Mouse (Mus musculus) cerebellum, adult 2 months (tissue): ENCODE measurements around the gene Rere. TPM values are rescaled to one million over a fixed set of nuclear protein-coding genes. Genes with fewer than 3 reads are reported as not detected.

Experiments used
- DNase-seq, 2 experiments: peaks; one replicate each; pipeline ENCODE4 v3.0.0; 2021
- H3K27ac ChIP-seq: fragments of 200-500 bp; 2 replicates; pipeline ENCODE4 v1.5.1; 2012; ENCODE audit warnings: low read length, control low read depth, inconsistent platforms; ENCODE audit not compliant: insufficient read depth
- H3K27me3 ChIP-seq: fragments of 200-500 bp; 2 replicates; pipeline ENCODE4 v1.6.1; 2012; ENCODE audit warnings: inconsistent platforms, mild to moderate bottlenecking, low read length, moderate library complexity; ENCODE audit not compliant: control insufficient read depth, insufficient read depth
- H3K4me1 ChIP-seq: fragments of 200-500 bp; 2 replicates; pipeline ENCODE4 v1.6.1; 2011; ENCODE audit warnings: low read length; ENCODE audit not compliant: control insufficient read depth, insufficient read depth
- H3K4me3 ChIP-seq: fragments of 200-500 bp; replicated peaks from 2 replicates; pipeline ENCODE3; 2011; ENCODE audit warnings: mild to moderate bottlenecking, low read depth, low read length, control low read depth; ENCODE audit not compliant: insufficient read depth
- CTCF ChIP-seq: fragments of 200-500 bp; IDR thresholded peaks from 2 replicates; pipeline ENCODE4 v1.5.1; 2011; ENCODE audit warnings: low read depth, mild to moderate bottlenecking, control low read depth, low read length, moderate library complexity, borderline replicate concordance; ENCODE audit not compliant: insufficient read depth
- POLR2A ChIP-seq: fragments of 200-500 bp; IDR thresholded peaks from 2 replicates; pipeline ENCODE4 v1.6.1; 2011; ENCODE audit warnings: low read length, control low read depth, borderline replicate concordance; ENCODE audit not compliant: insufficient read depth
- WGBS: fragments of 180-500 bp; shearing (Covaris S2); methylation state at CpG from one replicate; pipeline ENCODE4 v1.1.7; 2018; 5-methylcytosine and 5-hydroxymethylcytosine counted together
- polyA plus RNA-seq: library from polyadenylated mRNA; depleted of rRNA; stranded (reverse); fragments of >200 nt; gene quantifications from 2 replicates; pipeline ENCODE4 v1.2.3, GENCODE M21; 2012

Rere gene
- polyA plus RNA-seq, 1 experiment = 69.1 TPM

DNA sequence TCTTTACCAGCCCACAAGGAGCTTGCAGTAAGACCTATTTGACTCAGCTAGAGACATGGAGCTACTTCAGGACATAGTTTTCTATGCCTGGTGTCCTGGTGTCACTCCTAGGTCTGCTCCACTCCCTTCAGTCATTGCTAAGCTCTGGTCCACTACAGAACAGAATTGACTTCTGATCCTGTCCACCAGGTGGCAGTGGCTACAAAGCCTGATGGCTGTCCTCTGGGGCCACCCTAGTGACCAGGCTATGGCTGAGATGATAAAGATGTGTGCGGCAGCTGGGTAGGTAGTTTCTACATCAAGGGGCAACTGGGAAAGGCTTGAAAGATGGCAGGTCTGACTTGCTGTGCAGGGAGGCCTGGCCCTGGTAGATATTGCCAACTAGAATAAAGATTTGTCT, 344.0 kb downstream of the Rere start:
- Histone ChIP-seq H3K4me3 (no peak overlapping the region), H3K4me1 (peaks cover 4% of the 10 kb centered on the region), H3K27ac (no peak overlapping the region), H3K27me3 (no peaks in the 10 kb centered on the region)
- TF ChIP-seq CTCF (peak; percentile 87), POLR2A (no peak)
- WGBS = 14% methylated on average over 1 of the region's 1 CpGs
- DNase-seq = peak; percentile 78 to 80

DNA sequence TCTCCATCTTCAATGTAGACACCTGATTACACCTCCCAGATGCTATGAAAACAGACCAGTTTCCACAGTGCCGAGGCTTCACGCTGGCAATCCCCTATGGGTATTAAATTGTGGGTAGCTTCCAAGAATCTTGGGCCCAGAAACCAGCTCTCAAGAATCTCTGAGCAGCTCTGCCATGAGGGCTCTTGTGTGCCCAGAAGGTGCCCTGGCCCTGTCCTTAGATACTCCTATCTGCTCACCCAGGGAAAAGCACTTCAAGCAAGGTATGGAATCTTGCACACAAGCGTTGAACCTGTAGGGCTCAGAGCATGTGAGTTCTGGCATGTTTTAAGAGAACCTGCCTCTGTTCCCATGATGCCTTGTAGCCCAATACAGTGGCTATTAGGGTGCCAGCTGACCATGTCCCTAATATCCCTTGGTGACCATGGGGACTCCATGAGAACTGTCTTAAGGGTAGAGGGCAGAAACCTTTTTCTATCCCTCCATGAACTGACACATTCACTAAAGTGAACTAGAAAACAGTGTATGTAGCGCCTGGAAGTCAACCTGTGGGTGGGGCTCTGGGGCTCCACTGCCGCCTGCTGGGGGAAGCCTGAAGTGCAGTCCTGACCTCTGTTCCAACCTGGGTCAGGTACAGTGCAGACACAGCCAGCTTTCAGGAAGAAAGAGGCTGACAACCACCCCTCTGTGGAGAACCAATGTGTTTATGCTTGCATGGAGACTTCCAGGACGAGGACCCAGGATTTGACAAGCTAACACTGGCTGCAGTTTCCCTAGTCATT, 344.7 kb downstream of the Rere start:
- TF ChIP-seq POLR2A (no peak), CTCF (peak; percentile 76)
- peak; percentile 54 to 75 for DNase-seq
- no peaks in the 10 kb centered on the region; the same call in 1 of the 2 replicates for H3K4me1 ChIP-seq
- H3K4me3 ChIP-seq = no peak overlapping the region
- no peak overlapping the region for H3K27ac ChIP-seq
- 40% methylated on average over 6 of the region's 6 CpGs for WGBS
- H3K27me3 ChIP-seq = no peaks in the 10 kb centered on the region

DNA sequence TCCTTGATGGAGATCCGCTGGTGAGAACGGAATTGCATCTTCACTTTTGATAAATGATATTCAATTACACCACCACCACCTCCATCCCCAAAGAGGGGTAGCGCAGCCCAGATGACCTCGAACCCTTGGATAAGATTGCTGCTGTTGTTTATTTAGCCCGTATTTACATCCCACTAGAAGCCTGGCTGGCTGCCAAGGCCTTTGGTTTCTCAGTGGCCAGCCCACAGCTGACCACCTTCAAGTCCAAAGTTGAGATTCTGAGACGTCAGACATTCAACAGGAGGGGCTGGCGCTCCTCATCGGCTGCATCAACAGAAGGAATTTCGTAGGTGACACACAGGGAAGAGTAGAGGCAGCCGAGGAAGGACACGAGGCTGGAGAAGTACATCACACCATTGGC, 347.8 kb downstream of the Rere start:
- no peak overlapping the region for H3K27ac ChIP-seq
- no peaks in the 10 kb centered on the region for H3K27me3 ChIP-seq
- H3K4me3 ChIP-seq = no peak overlapping the region
- no peak for TF ChIP-seq CTCF
- TF ChIP-seq POLR2A = no peak
- 60% methylated on average over 11 of the region's 11 CpGs for WGBS
- H3K4me1 ChIP-seq = no peaks in the 10 kb centered on the region; the same call in 1 of the 2 replicates
- DNase-seq = no peak

DNA sequence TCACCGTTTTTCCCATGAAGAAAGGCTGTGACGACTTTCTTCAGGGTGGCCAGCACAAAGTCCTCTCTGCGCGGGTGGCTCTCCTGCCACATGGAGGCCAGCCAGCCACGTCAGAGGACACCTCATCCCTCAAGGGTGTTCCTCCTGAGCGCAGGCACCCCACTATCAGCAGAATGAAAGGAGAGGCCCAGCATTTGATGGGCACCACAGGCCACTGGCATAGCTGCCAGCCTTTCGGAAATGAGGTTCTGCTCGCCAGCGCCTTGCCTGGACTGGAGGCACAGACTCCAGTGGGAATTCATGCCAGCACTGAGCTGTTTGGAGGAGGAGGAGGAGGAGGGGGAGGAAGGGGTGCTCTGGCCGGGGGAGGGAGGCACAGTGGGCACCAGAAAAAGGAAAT, 354.1 kb downstream of the Rere start:
- H3K4me1 ChIP-seq = peaks cover 20% of the 10 kb centered on the region
- no peak overlapping the region for H3K4me3 ChIP-seq
- WGBS = 8% methylated on average over 10 of the region's 10 CpGs

DNA sequence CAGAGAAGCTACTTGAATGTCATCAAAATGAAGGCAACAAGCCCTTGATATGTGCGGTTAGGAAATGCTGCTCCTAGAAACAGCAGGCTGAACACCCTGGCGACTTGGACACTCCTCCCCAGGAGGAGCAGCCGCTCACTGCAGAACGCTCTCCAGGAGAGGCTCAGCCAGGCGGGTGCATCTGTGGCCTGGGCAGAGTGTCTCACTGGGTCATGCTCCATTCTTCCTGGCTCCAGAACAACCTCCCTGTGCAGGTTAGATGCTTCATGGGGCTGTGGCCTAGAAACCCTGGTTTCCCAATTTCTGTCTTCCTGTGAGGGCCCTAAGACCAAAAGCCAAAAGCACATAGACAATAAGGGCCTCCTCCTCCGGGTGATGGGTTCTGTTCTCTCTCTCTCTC, 355.2 kb downstream of the Rere start:
- peaks cover 20% of the 10 kb centered on the region for H3K4me1 ChIP-seq
- TF ChIP-seq POLR2A (no peak), CTCF (no peak)
- no peak overlapping the region for H3K4me3 ChIP-seq
- peak; percentile 62 to 69 for DNase-seq
- H3K27ac ChIP-seq = no peak overlapping the region
- WGBS = 26% methylated on average over 6 of the region's 6 CpGs
- H3K27me3 ChIP-seq = no peaks in the 10 kb centered on the region

More for the DNA sequence above, 354.1 kb downstream of the Rere start:
- H3K27ac ChIP-seq = peak overlapping the region; percentile 26
- H3K27me3 ChIP-seq = no peaks in the 10 kb centered on the region
- peak; percentile 84 to 93 for DNase-seq
- TF ChIP-seq POLR2A (no peak), CTCF (no peak)

DNA sequence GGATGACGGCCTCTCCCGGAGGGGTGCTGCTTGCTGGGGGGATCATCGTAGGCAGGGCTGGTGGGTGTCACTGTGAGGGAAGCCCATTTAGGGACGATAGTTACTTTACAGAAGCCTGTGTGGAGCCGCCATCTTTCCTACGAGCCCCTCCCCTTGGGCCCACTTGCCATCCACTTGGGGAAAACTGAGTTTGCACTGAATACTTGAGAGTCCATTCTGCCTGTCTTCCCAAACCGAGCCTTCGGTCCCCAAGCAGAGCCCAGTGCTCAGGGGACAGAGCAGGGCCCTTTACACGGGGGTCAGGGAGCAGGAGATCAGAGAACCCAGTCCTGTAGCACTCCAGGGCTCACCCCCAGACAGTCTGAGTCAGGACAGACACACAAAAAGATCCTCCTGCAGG, 362.9 kb downstream of the Rere start:
- WGBS = 93% methylated on average over 9 of the region's 9 CpGs
- no peak for DNase-seq
- TF ChIP-seq POLR2A = no peak
- TF ChIP-seq CTCF = no peak

DNA sequence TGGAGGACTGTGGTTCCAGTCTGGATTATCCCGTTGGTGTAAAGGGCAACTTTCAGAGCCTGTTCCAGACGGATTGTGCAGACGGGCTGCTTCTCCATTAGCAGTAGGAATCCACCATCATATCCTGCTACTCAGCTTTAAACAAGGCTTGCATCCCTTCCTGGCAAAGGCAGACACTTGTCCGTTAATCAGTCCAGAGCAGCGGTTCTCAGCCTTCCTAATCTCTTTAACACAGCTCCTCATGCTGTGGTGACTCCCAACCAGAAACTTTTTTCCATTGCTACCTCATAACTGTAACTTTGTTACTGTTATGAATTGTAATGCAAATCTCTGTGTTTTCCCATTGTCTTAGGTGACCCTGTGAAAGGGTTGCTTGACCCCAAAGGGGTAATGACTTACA, 367.9 kb downstream of the Rere start:
- no peak overlapping the region for H3K27ac ChIP-seq
- no peak for DNase-seq
- TF ChIP-seq POLR2A = no peak
- no peak for TF ChIP-seq CTCF
- H3K4me1 ChIP-seq = peaks cover 8% of the 10 kb centered on the region
- 70% methylated on average over 5 of the region's 5 CpGs for WGBS
- no peak overlapping the region for H3K4me3 ChIP-seq
- no peaks in the 10 kb centered on the region for H3K27me3 ChIP-seq

More for the DNA sequence above, 362.9 kb downstream of the Rere start:
- H3K27ac ChIP-seq = no peak overlapping the region
- no peak overlapping the region for H3K4me3 ChIP-seq
- peaks cover 4% of the 10 kb centered on the region; the same call in 1 of the 2 replicates for H3K4me1 ChIP-seq
- no peaks in the 10 kb centered on the region for H3K27me3 ChIP-seq
